Mouse (Mus musculus) stomach, embryonic 14.5 days (tissue): ENCODE results near the gene Cbln1. TPM values are rescaled to one million over a fixed set of nuclear protein-coding genes. Genes with fewer than 3 reads are reported as not detected.

Experiments
- ATAC-seq: fragments of 200-750 bp; cut with Nextera tagmentation; 2 replicates; pipeline ENCODE4 v1.8.0; 2017; ENCODE audit warnings: low read depth, moderate TSS enrichment; ENCODE audit not compliant: insufficient number of reproducible peaks, insufficient read depth, low FRiP score
- H3K27ac ChIP-seq: fragments of 300-500 bp; sonication (generic); 2 replicates; pipeline ENCODE4 v1.5.1; 2014; ENCODE audit warnings: mild to moderate bottlenecking, low read length, moderate library complexity, mixed read lengths
- H3K27me3 ChIP-seq: fragments of 300-500 bp; sonication (generic); 2 replicates; pipeline ENCODE4 v1.6.1; 2014; ENCODE audit warnings: low read length, control low read depth, mixed read lengths; ENCODE audit not compliant: control insufficient read depth, insufficient read depth
- H3K36me3 ChIP-seq: fragments of 300-500 bp; sonication (generic); 2 replicates; pipeline ENCODE4 v1.6.1; 2014; ENCODE audit warnings: mild to moderate bottlenecking, control low read depth, low read length, moderate library complexity, mixed read lengths; ENCODE audit not compliant: control insufficient read depth, insufficient read depth
- H3K4me1 ChIP-seq: fragments of 300-500 bp; sonication (generic); 2 replicates; pipeline ENCODE4 v1.6.1; 2014; ENCODE audit warnings: low read length, control low read depth, mixed read lengths; ENCODE audit not compliant: control insufficient read depth, insufficient read depth
- H3K4me2 ChIP-seq: fragments of 300-500 bp; sonication (generic); replicated peaks from 2 replicates; pipeline ENCODE4 v1.6.1; 2014; ENCODE audit warnings: low read depth, low read length, control low read depth
- H3K4me3 ChIP-seq: fragments of 300-500 bp; sonication (generic); 2 replicates; pipeline ENCODE4 v1.5.1; 2014; ENCODE audit warnings: low read depth, low read length, control low read depth
- H3K9ac ChIP-seq: fragments of 300-500 bp; sonication (generic); replicated peaks from 2 replicates; pipeline ENCODE4 v1.6.1; 2014; ENCODE audit warnings: low read depth, mild to moderate bottlenecking, control low read depth, low read length, moderate library complexity, mixed read lengths
- H3K9me3 ChIP-seq: fragments of 300-500 bp; sonication (generic); 2 replicates; pipeline ENCODE4 v1.6.1; 2016; ENCODE audit warnings: low read depth, low read length, control low read depth; ENCODE audit not compliant: control insufficient read depth
- WGBS: fragments of 180-500 bp; shearing (Covaris S2); extraction: QIAGEN DNeasy Blood & Tissue Kit; methylation state at CpG from one replicate; pipeline ENCODE4 v1.1.7; 2014; 5-methylcytosine and 5-hydroxymethylcytosine counted together
- polyA plus RNA-seq: library from polyadenylated mRNA; unstranded; fragments of >200 nt; fragmentation: Nextera tagmentation; extraction: Ambion mirVana; gene quantifications from 2 replicates; pipeline ENCODE4 v1.2.1, GENCODE M21; 2014

The Cbln1 gene
- polyA plus RNA-seq, 1 experiment from 2014 or later = 0.26 TPM

GRCm38 (mm10) chr8:87497641-87498040 lies 25.2 kb upstream of the Cbln1 start:
- no peak overlapping the region for H3K4me3 ChIP-seq
- 63% methylated on average over 6 of the region's 6 CpGs for WGBS
- no peaks in the 10 kb centered on the region for H3K4me1 ChIP-seq
- no peaks in the 10 kb centered on the region for H3K9me3 ChIP-seq
- H3K36me3 ChIP-seq = no peaks in the 10 kb centered on the region
- no peak overlapping the region for H3K4me2 ChIP-seq
- H3K27me3 ChIP-seq = no peaks in the 10 kb centered on the region
- no peak overlapping the region for H3K9ac ChIP-seq
- ATAC-seq = no peak
- H3K27ac ChIP-seq = no peak overlapping the region

DNA sequence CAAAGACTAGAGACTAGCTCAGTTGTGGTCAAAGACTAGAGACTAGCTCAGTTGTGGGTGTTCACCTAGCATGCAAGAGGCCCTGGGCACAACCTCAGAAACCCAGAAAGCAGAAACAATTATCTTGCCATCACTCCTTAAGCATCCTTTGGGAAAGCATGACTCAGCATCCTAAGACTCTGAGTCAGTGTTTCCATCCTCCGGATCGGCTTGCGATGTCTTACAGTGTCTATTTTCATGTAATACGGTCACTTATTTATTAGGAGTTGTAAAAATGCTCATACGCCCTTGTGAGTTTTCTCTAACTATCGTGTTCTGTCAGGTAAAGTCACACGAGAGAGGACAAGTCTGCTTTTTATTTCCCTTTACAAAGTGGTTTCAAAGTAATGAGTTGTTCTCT lies 24.1 kb upstream of the Cbln1 start:
- Histone ChIP-seq H3K4me1 (no peaks in the 10 kb centered on the region), H3K9ac (no peak overlapping the region), H3K4me3 (no peak overlapping the region), H3K4me2 (no peak overlapping the region), H3K36me3 (no peaks in the 10 kb centered on the region), H3K27me3 (no peaks in the 10 kb centered on the region), H3K27ac (no peak overlapping the region), H3K9me3 (no peaks in the 10 kb centered on the region)
- no peak for ATAC-seq
- WGBS = 91% methylated on average over 7 of the region's 7 CpGs

- H3K4me2 ChIP-seq = no peak overlapping the region
- no peaks in the 10 kb centered on the region for H3K36me3 ChIP-seq
- no peak overlapping the region for H3K27ac ChIP-seq
- ATAC-seq = no peak
- no peaks in the 10 kb centered on the region for H3K9me3 ChIP-seq
- H3K27me3 ChIP-seq = no peaks in the 10 kb centered on the region
- 57% methylated on average over 9 of the region's 9 CpGs for WGBS
- no peak overlapping the region for H3K4me3 ChIP-seq
- no peaks in the 10 kb centered on the region for H3K4me1 ChIP-seq
- no peak overlapping the region for H3K9ac ChIP-seq
Observed at GRCm38 (mm10) chr8:87494862-87495261, 22.5 kb upstream of the Cbln1 start.

GRCm38 (mm10) chr8:87489841-87490415 lies 17.5 kb upstream of the Cbln1 start:
- Histone ChIP-seq H3K36me3 (no peaks in the 10 kb centered on the region), H3K27ac (no peak overlapping the region), H3K27me3 (no peaks in the 10 kb centered on the region), H3K4me3 (no peak overlapping the region), H3K9ac (no peak overlapping the region), H3K4me2 (no peak overlapping the region), H3K4me1 (no peaks in the 10 kb centered on the region), H3K9me3 (no peaks in the 10 kb centered on the region)
- no peak for ATAC-seq
- WGBS = 65% methylated on average over 5 of the region's 5 CpGs

GRCm38 (mm10) chr8:87481396-87481795 lies 9.0 kb upstream of the Cbln1 start:
- WGBS = 78% methylated on average over 1 of the region's 1 CpGs

DNA sequence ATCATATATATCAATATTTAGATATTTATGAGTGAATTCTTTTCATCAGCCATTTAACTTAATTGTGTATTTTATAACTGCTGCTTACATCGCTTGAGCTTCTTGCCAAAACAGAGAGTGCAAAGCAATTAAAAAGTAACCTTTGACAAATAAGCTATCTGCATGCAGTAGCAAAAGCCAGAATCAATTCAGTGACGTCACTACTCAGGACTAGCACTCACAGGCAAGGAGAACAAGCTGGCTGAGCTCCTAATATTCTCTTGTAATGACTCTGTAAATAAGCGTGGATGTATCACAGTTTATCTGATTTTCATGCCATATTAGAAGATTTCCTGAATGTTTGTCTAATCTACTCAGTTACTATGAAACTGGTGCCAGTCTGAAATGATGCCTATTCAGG lies 5.8 kb upstream of the Cbln1 start:
- H3K4me1 ChIP-seq = peaks cover 3% of the 10 kb centered on the region; the same call in 1 of the 2 replicates
- H3K36me3 ChIP-seq = no peaks in the 10 kb centered on the region
- H3K9ac ChIP-seq = no peak overlapping the region
- no peak overlapping the region for H3K27ac ChIP-seq
- peaks cover 24% of the 10 kb centered on the region for H3K27me3 ChIP-seq
- no peak overlapping the region for H3K4me2 ChIP-seq
- WGBS = 58% methylated on average over 3 of the region's 3 CpGs
- ATAC-seq = no peak
- H3K4me3 ChIP-seq = no peak overlapping the region
- H3K9me3 ChIP-seq = no peaks in the 10 kb centered on the region

More at GRCm38 (mm10) chr8:87481396-87481795, 9.0 kb upstream of the Cbln1 start:
- no peak overlapping the region for H3K4me3 ChIP-seq
- no peaks in the 10 kb centered on the region for H3K36me3 ChIP-seq
- no peak overlapping the region for H3K27ac ChIP-seq
- H3K9me3 ChIP-seq = no peaks in the 10 kb centered on the region
- H3K4me2 ChIP-seq = no peak overlapping the region
- H3K27me3 ChIP-seq = no peaks in the 10 kb centered on the region
- ATAC-seq = no peak
- no peaks in the 10 kb centered on the region for H3K4me1 ChIP-seq
- H3K9ac ChIP-seq = no peak overlapping the region

DNA sequence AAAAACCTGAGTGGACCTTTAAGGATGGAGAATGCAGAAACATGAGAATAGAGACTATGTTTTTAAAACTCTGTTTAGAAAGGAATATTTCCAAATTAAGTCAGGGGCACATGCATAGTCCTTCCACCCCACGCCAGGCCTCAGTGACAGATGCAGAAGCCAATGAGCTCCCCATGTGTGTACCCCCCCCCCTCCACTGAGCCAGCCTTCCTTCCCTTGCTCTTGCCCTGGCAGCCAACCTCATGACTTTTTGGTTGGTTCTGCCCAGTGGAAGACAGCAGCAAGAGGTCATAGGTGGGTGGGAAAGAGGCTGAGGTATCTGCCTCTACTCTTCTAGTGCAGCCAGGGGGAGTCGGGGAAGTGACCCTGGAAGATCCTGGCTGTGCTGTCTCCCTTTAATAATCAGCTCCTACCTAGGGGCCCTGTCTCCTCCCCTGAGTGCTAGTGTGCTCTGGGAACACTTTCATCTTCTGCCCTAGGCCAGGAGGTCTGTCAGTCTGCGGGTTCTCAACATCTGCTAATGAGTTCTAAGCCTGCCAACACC lies 4.8 kb upstream of the Cbln1 start:
- peaks cover 9% of the 10 kb centered on the region; the same call in 1 of the 2 replicates for H3K4me1 ChIP-seq
- H3K9ac ChIP-seq = no peak overlapping the region
- ATAC-seq = no peak
- H3K4me3 ChIP-seq = no peak overlapping the region
- no peak overlapping the region for H3K27ac ChIP-seq
- H3K4me2 ChIP-seq = no peak overlapping the region
- WGBS = 50% methylated on average over 3 of the region's 3 CpGs
- H3K36me3 ChIP-seq = no peaks in the 10 kb centered on the region
- no peaks in the 10 kb centered on the region for H3K9me3 ChIP-seq
- H3K27me3 ChIP-seq = peaks cover 31% of the 10 kb centered on the region

GRCm38 (mm10) chr8:87475551-87475950 lies 3.1 kb upstream of the Cbln1 start:
- 49% methylated on average over 3 of the region's 3 CpGs for WGBS

GRCm38 (mm10) chr8:87474379-87474778 lies 2.0 kb upstream of the Cbln1 start:
- H3K4me3 ChIP-seq = no peak overlapping the region
- no peak for ATAC-seq
- no peak overlapping the region for H3K27ac ChIP-seq
- no peaks in the 10 kb centered on the region for H3K9me3 ChIP-seq
- no peak overlapping the region for H3K9ac ChIP-seq
- H3K4me2 ChIP-seq = no peak overlapping the region
- 77% methylated on average over 8 of the region's 8 CpGs for WGBS
- no peaks in the 10 kb centered on the region for H3K36me3 ChIP-seq
- H3K27me3 ChIP-seq = peaks cover 55% of the 10 kb centered on the region
- H3K4me1 ChIP-seq = peaks cover 19% of the 10 kb centered on the region; the same call in 1 of the 2 replicates

More at GRCm38 (mm10) chr8:87475551-87475950, 3.1 kb upstream of the Cbln1 start:
- no peak overlapping the region for H3K9ac ChIP-seq
- H3K4me2 ChIP-seq = no peak overlapping the region
- H3K27ac ChIP-seq = no peak overlapping the region
- H3K27me3 ChIP-seq = peaks cover 46% of the 10 kb centered on the region
- no peaks in the 10 kb centered on the region for H3K36me3 ChIP-seq
- no peak overlapping the region for H3K4me3 ChIP-seq
- no peaks in the 10 kb centered on the region for H3K9me3 ChIP-seq
- ATAC-seq = no peak
- H3K4me1 ChIP-seq = peaks cover 13% of the 10 kb centered on the region; the same call in 1 of the 2 replicates
